Mouse (Mus musculus) mesoderm, embryonic 11.5 days (tissue): ENCODE data around the gene Olfr145.

ENCODE experiments used
- DNase-seq: peaks from one replicate; pipeline ENCODE4 v3.0.0-alpha.2; 2012; ENCODE audit warnings: low read depth, low spot score

Gene Olfr145

GRCm38 (mm10) chr9:37896661-37897060 lies at the start of gene Olfr145:
Gene Olfr145 (plus strand): TSS chr9:37896724.
- DNase-seq = no peak

- no peak for DNase-seq
These were observed 47.3 kb upstream of the Olfr145 start for GRCm38 (mm10) chr9:37849267-37849666.

GRCm38 (mm10) chr9:37853969-37854368 lies 42.6 kb upstream of the Olfr145 start, which contains the start of gene Olfr877:
Gene Olfr877 (plus strand): TSS chr9:37854269.
- no peak for DNase-seq

GRCm38 (mm10) chr9:37863325-37863724 lies 33.2 kb upstream of the Olfr145 start:
- DNase-seq = no peak

- DNase-seq = no peak
These were observed 26.3 kb upstream of the Olfr145 start for GRCm38 (mm10) chr9:37870246-37870645.

GRCm38 (mm10) chr9:37871097-37871496 lies 25.4 kb upstream of the Olfr145 start:
- DNase-seq = no peak

- DNase-seq = no peak
These were observed 25.0 kb upstream of the Olfr145 start for GRCm38 (mm10) chr9:37871536-37871935.

- DNase-seq = no peak
These were observed 5.6 kb upstream of the Olfr145 start for GRCm38 (mm10) chr9:37890960-37891359.

GRCm38 (mm10) chr9:37905555-37905954 lies 9.0 kb downstream of the Olfr145 start:
- DNase-seq = no peak

GRCm38 (mm10) chr9:37917540-37917939 lies 21.0 kb downstream of the Olfr145 start, which contains the start of gene Olfr878:
Gene Olfr878 (plus strand): TSS chr9:37917840.
- no peak for DNase-seq

GRCm38 (mm10) chr9:37918018-37918417 lies 21.5 kb downstream of the Olfr145 start:
- DNase-seq = no peak

- DNase-seq = no peak
These were observed 27.7 kb downstream of the Olfr145 start for GRCm38 (mm10) chr9:37924194-37924593.

GRCm38 (mm10) chr9:37925445-37925844 lies 28.9 kb downstream of the Olfr145 start:
- peak; percentile 3 for DNase-seq

GRCm38 (mm10) chr9:37926019-37927013 lies 29.8 kb downstream of the Olfr145 start:
- DNase-seq = no peak

GRCm38 (mm10) chr9:37932519-37932918 lies 36.0 kb downstream of the Olfr145 start:
- DNase-seq = peak; percentile 83

GRCm38 (mm10) chr9:37934146-37934545 lies 37.6 kb downstream of the Olfr145 start:
- DNase-seq = no peak

GRCm38 (mm10) chr9:37941167-37941566 lies 44.6 kb downstream of the Olfr145 start:
- no peak for DNase-seq
